Comparison of ENCODE assay signal across 18 mouse cellular contexts in the genomic region with DNA sequence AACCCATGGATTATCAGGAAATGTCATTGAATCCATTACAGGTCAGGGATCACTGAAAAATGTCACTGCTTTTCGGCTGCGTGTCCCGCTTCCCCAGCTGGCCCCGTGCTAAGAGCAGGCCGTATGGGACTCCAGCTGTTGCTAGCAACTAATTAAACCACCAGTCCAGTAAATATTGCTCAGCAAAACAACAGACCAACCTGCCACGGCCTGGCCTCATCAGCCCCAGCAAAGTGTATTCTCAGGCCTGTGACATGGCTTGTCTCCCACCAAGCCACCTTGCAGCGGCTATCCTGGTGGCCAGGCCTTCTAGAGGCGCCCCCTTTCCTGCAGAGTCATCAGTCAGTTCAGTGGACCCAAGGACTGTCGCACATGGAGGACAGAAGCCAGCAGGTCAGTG.
DNase-seq lines count a peak whose midpoint lies in the region; ATAC-seq lines count a peak whose summit lies in the region.
"Had no signal": no experiment of that assay in that cellular context is flagged by ENCODE, and none has a peak within 500 bp of the region (broad histone marks: within the 10 kb centered on the region; RNA-seq: fewer than 3 reads in every experiment).

No protein-coding gene starts in this region.

- no peaks in the 10 kb centered on the region for H3K9me3 ChIP-seq in heart, embryonic 10.5 days
- no peaks in the 10 kb centered on the region for H3K9me3 ChIP-seq in embryonic facial prominence, embryonic 12.5 days
- H3K9me3 ChIP-seq in kidney, embryonic 15.5 days (replicated peaks): no peaks in the 10 kb centered on the region
- no peaks in the 10 kb centered on the region for H3K9me3 ChIP-seq in limb, embryonic 10.5 days (replicated peaks)
- H3K9me3 ChIP-seq: heart, embryonic 13.5 days; intestine, embryonic 15.5 days; midbrain, embryonic 13.5 days had no signal

- H3K36me3 ChIP-seq in heart, embryonic 10.5 days: no peaks in the 10 kb centered on the region
- no peaks in the 10 kb centered on the region for H3K36me3 ChIP-seq in embryonic facial prominence, embryonic 12.5 days
- H3K36me3 ChIP-seq in kidney, embryonic 15.5 days: no peaks in the 10 kb centered on the region
- no peaks in the 10 kb centered on the region for H3K36me3 ChIP-seq in limb, embryonic 10.5 days
- H3K36me3 ChIP-seq: heart, embryonic 13.5 days; intestine, embryonic 15.5 days; midbrain, embryonic 13.5 days had no signal

- intact Hi-C loops in heart, postnatal 25 days (cut with DNase I): no loop called here

- 85% methylated on average over 9 of the region's 9 CpGs for WGBS in heart, embryonic 10.5 days
- 75% methylated on average over 9 of the region's 9 CpGs for WGBS in embryonic facial prominence, embryonic 12.5 days
- WGBS in kidney, embryonic 15.5 days: 57% methylated on average over 9 of the region's 9 CpGs
- 59% methylated on average over 9 of the region's 9 CpGs for WGBS in limb, embryonic 10.5 days

- no peak overlapping the region for H3K9ac ChIP-seq in embryonic facial prominence, embryonic 12.5 days
- no peak overlapping the region for H3K9ac ChIP-seq in kidney, embryonic 15.5 days
- H3K9ac ChIP-seq: heart, embryonic 13.5 days; intestine, embryonic 15.5 days; liver, postnatal 0 days; midbrain, embryonic 13.5 days had no signal

- peaks cover 70% of the 10 kb centered on the region for H3K4me1 ChIP-seq in heart, embryonic 10.5 days
- peaks cover 53% of the 10 kb centered on the region for H3K4me1 ChIP-seq in embryonic facial prominence, embryonic 12.5 days
- H3K4me1 ChIP-seq in kidney, embryonic 15.5 days: peaks cover 52% of the 10 kb centered on the region
- H3K4me1 ChIP-seq in limb, embryonic 10.5 days: peaks cover 93% of the 10 kb centered on the region

- no peaks in the 10 kb centered on the region for H3K27me3 ChIP-seq in heart, embryonic 10.5 days (ENCODE audit: insufficient read depth, poor library complexity, severe bottlenecking)
- no peaks in the 10 kb centered on the region for H3K27me3 ChIP-seq in embryonic facial prominence, embryonic 12.5 days
- H3K27me3 ChIP-seq in kidney, embryonic 15.5 days: no peaks in the 10 kb centered on the region
- no peaks in the 10 kb centered on the region; the same call in 1 of the 2 replicates for H3K27me3 ChIP-seq in limb, embryonic 10.5 days (ENCODE audit: low read depth, poor library complexity, severe bottlenecking)
- H3K27me3 ChIP-seq: heart, embryonic 13.5 days; intestine, embryonic 15.5 days; midbrain, embryonic 13.5 days had no signal

- DNase-seq in heart, embryonic 10.5 days (ENCODE audit: low spot score): no peak
- no peak for DNase-seq in heart, postnatal 25 days (ENCODE audit: low spot score)
- no peak for DNase-seq in limb, embryonic 10.5 days (ENCODE audit: low spot score)
- DNase-seq in frontal cortex, postnatal 25 days (ENCODE audit: low spot score in 2 of 2): no peak
- no peak for DNase-seq in thymus, postnatal 4 days
- DNase-seq: cerebellum, adult 18-20 months; cerebellum, postnatal 36 days; layer of hippocampus, postnatal 36 days; liver, postnatal 0 days; lung, postnatal 10 days; right cerebral cortex, postnatal 14 days had no signal

- H3K27ac ChIP-seq in heart, embryonic 10.5 days: peak overlapping the region; percentile 88
- peak overlapping the region; percentile 32; the same call in 1 of the 2 replicates for H3K27ac ChIP-seq in embryonic facial prominence, embryonic 12.5 days
- H3K27ac ChIP-seq in kidney, embryonic 15.5 days: 0 out of 2 replicates have a peak overlapping the region, but pooled peaks have one; percentile 14
- H3K27ac ChIP-seq in limb, embryonic 10.5 days: peak overlapping the region; percentile 42; the same call in 1 of the 2 replicates
- H3K27ac ChIP-seq: layer of hippocampus, adult 2 months; midbrain, embryonic 13.5 days had no signal

- no peak for ATAC-seq in embryonic facial prominence, embryonic 12.5 days (ENCODE audit: insufficient number of reproducible peaks, insufficient read depth, low FRiP score, low TSS enrichment)
- no peak for ATAC-seq in kidney, embryonic 15.5 days (replicated peaks; ENCODE audit: low FRiP score)
- ATAC-seq: intestine, embryonic 15.5 days; liver, postnatal 0 days had no signal

- no peak overlapping the region for H3K4me2 ChIP-seq in embryonic facial prominence, embryonic 12.5 days (replicated peaks)
- no peak overlapping the region for H3K4me2 ChIP-seq in kidney, embryonic 15.5 days
- H3K4me2 ChIP-seq: heart, embryonic 13.5 days; intestine, embryonic 15.5 days; midbrain, embryonic 13.5 days had no signal

- H3K4me3 ChIP-seq in heart, embryonic 10.5 days: no peak overlapping the region
- H3K4me3 ChIP-seq in embryonic facial prominence, embryonic 12.5 days: no peak overlapping the region
- no peak overlapping the region for H3K4me3 ChIP-seq in kidney, embryonic 15.5 days (replicated peaks)
- H3K4me3 ChIP-seq in limb, embryonic 10.5 days: no peak overlapping the region
- H3K4me3 ChIP-seq: heart, embryonic 13.5 days; intestine, embryonic 15.5 days; layer of hippocampus, adult 2 months; midbrain, embryonic 13.5 days; myocyte had no signal

Comparison
In these comparisons a context has a peak if more than half of its experiments do, and no peak if none do; other contexts are left out.
1. H3K27ac ChIP-seq: peak in every context shown above with its lines; median percentile 88 in heart, embryonic 10.5 days; 42 in limb, embryonic 10.5 days; 32 in embryonic facial prominence, embryonic 12.5 days; 14 in kidney, embryonic 15.5 days.